Mouse (Mus musculus): ENCODE data around the gene Ptpre. TPM values are rescaled to one million over a fixed set of nuclear protein-coding genes. Genes with fewer than 3 reads are reported as not detected.

Gene Ptpre
- total RNA-seq (2023): 14.8 to 17.4 TPM (median 15.8 TPM) in 4 replicates

GRCm38 (mm10) chr7:135537341-135537901 lies at the start of gene Ptpre:
TSS of gene Ptpre (plus strand) at chr7:135537481.

GRCm38 (mm10) chr7:135528515-135528914 lies 8.8 kb upstream of the Ptpre start, which contains the start of gene Clrn3:
TSS of gene Clrn3 (minus strand) at chr7:135528654.

GRCm38 (mm10) chr7:135715642-135716444 lies 178.6 kb downstream of the Ptpre start, which contains the start of gene Mki67:
TSS of gene Mki67 (minus strand) at chr7:135716361.

Other genes with a start within 250 kb of the Ptpre start
- not detected in 4 replicates for gene Foxi2, start 127.2 kb upstream of the Ptpre start, total RNA-seq (2023)
- gene Clrn3, start 8.8 kb upstream of the Ptpre start, total RNA-seq (2023): not detected in 4 replicates
- 4.1 to 7.2 TPM (median 5.4 TPM) in 4 replicates for gene Mki67, start 178.9 kb downstream of the Ptpre start, total RNA-seq (2023)